Mouse (Mus musculus): ENCODE results near the gene Pbx4. TPM values are rescaled to one million over a fixed set of nuclear protein-coding genes. Genes with fewer than 3 reads are reported as not detected.

Gene Pbx4
- polyA plus RNA-seq, 1 experiment from 2014 or later, result 2.7 TPM

- DNase-seq, result no peak
- Histone ChIP-seq H3K9ac (replicated peaks) (no peak overlapping the region), H3K27me3 (ENCODE audit: insufficient read depth, low read length) (peaks cover 75% of the 10 kb centered on the region), H3K27ac (ENCODE audit: low read depth) (no peak overlapping the region), H3K4me1 (ENCODE audit: insufficient read depth) (peaks cover 12% of the 10 kb centered on the region), H3K36me3 (replicated peaks; ENCODE audit: insufficient read depth, low read length) (no peaks in the 10 kb centered on the region), H3K4me2 (ENCODE audit: low read depth, low read length) (no peak overlapping the region), H3K4me3 (ENCODE audit: low read depth, low read length) (0 out of 2 replicates have a peak overlapping the region, but pooled peaks have one; percentile 38), H3K9me3 (ENCODE audit: low read length) (0 out of 2 replicates have a peak, but pooled peaks cover 2% of the 10 kb centered on the region)
- ATAC-seq, result no peak
- WGBS (ENCODE audit: insufficient replicate concordance), result 17% methylated on average over 36 of the region's 37 CpGs
- TF ChIP-seq EP300 (IDR thresholded peaks at IDR 0.05; ENCODE audit: low read depth), result no peak
- no peak for TF ChIP-seq CTCF (IDR thresholded peaks at IDR 0.05; ENCODE audit: low read depth)
Observed at GRCm38 (mm10) chr8:69880841-69881240, 48.5 kb downstream of the Pbx4 start.

- 23% methylated on average over 79 of the region's 79 CpGs for WGBS (ENCODE audit: insufficient replicate concordance)
- H3K27me3 ChIP-seq (ENCODE audit: insufficient read depth, low read length), result peaks cover 77% of the 10 kb centered on the region
- H3K36me3 ChIP-seq (replicated peaks; ENCODE audit: insufficient read depth, low read length), result no peaks in the 10 kb centered on the region
- peak overlapping the region; percentile 38 for H3K4me3 ChIP-seq (ENCODE audit: low read depth, low read length)
- no peak overlapping the region for H3K27ac ChIP-seq (ENCODE audit: low read depth)
- peak overlapping the region; percentile 59 for H3K4me2 ChIP-seq (ENCODE audit: low read depth, low read length)
- DNase-seq (no peak), ATAC-seq (no peak; the same call in 1 of the 2 replicates)
- TF ChIP-seq EP300 (IDR thresholded peaks at IDR 0.05; ENCODE audit: low read depth), result no peak
- no peak for TF ChIP-seq CTCF (IDR thresholded peaks at IDR 0.05; ENCODE audit: low read depth)
- peaks cover 12% of the 10 kb centered on the region for H3K4me1 ChIP-seq (ENCODE audit: insufficient read depth)
- H3K9me3 ChIP-seq (ENCODE audit: low read length), result 0 out of 2 replicates have a peak, but pooled peaks cover 2% of the 10 kb centered on the region
- H3K9ac ChIP-seq (replicated peaks), result no peak overlapping the region
Observed at GRCm38 (mm10) chr8:69881261-69881865, 49.1 kb downstream of the Pbx4 start.

- Histone ChIP-seq H3K4me3 (ENCODE audit: low read depth, low read length) (peak overlapping the region; percentile 38), H3K9ac (replicated peaks) (no peak overlapping the region), H3K27ac (ENCODE audit: low read depth) (no peak overlapping the region), H3K9me3 (ENCODE audit: low read length) (0 out of 2 replicates have a peak, but pooled peaks cover 2% of the 10 kb centered on the region), H3K36me3 (replicated peaks; ENCODE audit: insufficient read depth, low read length) (no peaks in the 10 kb centered on the region), H3K4me2 (ENCODE audit: low read depth, low read length) (peak overlapping the region; percentile 59), H3K27me3 (ENCODE audit: insufficient read depth, low read length) (peaks cover 85% of the 10 kb centered on the region), H3K4me1 (ENCODE audit: insufficient read depth) (peaks cover 12% of the 10 kb centered on the region)
- TF ChIP-seq EP300 (IDR thresholded peaks at IDR 0.05; ENCODE audit: low read depth) (no peak), CTCF (IDR thresholded peaks at IDR 0.05; ENCODE audit: low read depth) (no peak)
- ATAC-seq (peak; percentile 43), DNase-seq (peak; percentile 46)
- 10% methylated on average over 99 of the region's 103 CpGs for WGBS (ENCODE audit: insufficient replicate concordance)
Observed at GRCm38 (mm10) chr8:69882021-69882756, 49.9 kb downstream of the Pbx4 start.

GRCm38 (mm10) chr8:69882833-69883600 is 50.7 kb downstream of the Pbx4 start:
- H3K27ac ChIP-seq (ENCODE audit: low read depth), result no peak overlapping the region
- 0 out of 2 replicates have a peak, but pooled peaks cover 2% of the 10 kb centered on the region for H3K9me3 ChIP-seq (ENCODE audit: low read length)
- no peak overlapping the region for H3K9ac ChIP-seq (replicated peaks)
- TF ChIP-seq CTCF (IDR thresholded peaks at IDR 0.05; ENCODE audit: low read depth) (no peak), EP300 (IDR thresholded peaks at IDR 0.05; ENCODE audit: low read depth) (no peak)
- peak overlapping the region; percentile 38; the same call in 1 of the 2 replicates for H3K4me3 ChIP-seq (ENCODE audit: low read depth, low read length)
- ATAC-seq (no peak), DNase-seq (no peak)
- peaks cover 18% of the 10 kb centered on the region for H3K4me1 ChIP-seq (ENCODE audit: insufficient read depth)
- H3K27me3 ChIP-seq (ENCODE audit: insufficient read depth, low read length), result peaks cover 91% of the 10 kb centered on the region
- H3K36me3 ChIP-seq (replicated peaks; ENCODE audit: insufficient read depth, low read length), result no peaks in the 10 kb centered on the region
- WGBS (ENCODE audit: insufficient replicate concordance), result 15% methylated on average over 51 of the region's 52 CpGs
- no peak overlapping the region for H3K4me2 ChIP-seq (ENCODE audit: low read depth, low read length)

GRCm38 (mm10) chr8:69884141-69884540 is 51.9 kb downstream of the Pbx4 start:
- H3K27ac ChIP-seq (ENCODE audit: low read depth), result no peak overlapping the region
- no peak overlapping the region for H3K4me2 ChIP-seq (ENCODE audit: low read depth, low read length)
- 0 out of 2 replicates have a peak, but pooled peaks cover 2% of the 10 kb centered on the region for H3K9me3 ChIP-seq (ENCODE audit: low read length)
- peaks cover 100% of the 10 kb centered on the region for H3K27me3 ChIP-seq (ENCODE audit: insufficient read depth, low read length)
- no peak overlapping the region for H3K9ac ChIP-seq (replicated peaks)
- peaks cover 23% of the 10 kb centered on the region for H3K4me1 ChIP-seq (ENCODE audit: insufficient read depth)
- WGBS (ENCODE audit: insufficient replicate concordance), result 51% methylated on average over 13 of the region's 13 CpGs
- no peak for DNase-seq
- H3K4me3 ChIP-seq (ENCODE audit: low read depth, low read length), result no peak overlapping the region
- no peak for ATAC-seq
- TF ChIP-seq EP300 (IDR thresholded peaks at IDR 0.05; ENCODE audit: low read depth) (no peak), CTCF (IDR thresholded peaks at IDR 0.05; ENCODE audit: low read depth) (no peak)
- H3K36me3 ChIP-seq (replicated peaks; ENCODE audit: insufficient read depth, low read length), result no peaks in the 10 kb centered on the region
